Mouse (Mus musculus) kidney, adult 18-20 months (tissue): ENCODE measurements around the gene Plgrkt.
A peak's percentile ranks its signal among the peaks of the same experiment; 100 is the strongest.

Experiments used
- DNase-seq: peaks from one replicate; pipeline ENCODE4 v3.0.0; 2021

Plgrkt gene

DNA sequence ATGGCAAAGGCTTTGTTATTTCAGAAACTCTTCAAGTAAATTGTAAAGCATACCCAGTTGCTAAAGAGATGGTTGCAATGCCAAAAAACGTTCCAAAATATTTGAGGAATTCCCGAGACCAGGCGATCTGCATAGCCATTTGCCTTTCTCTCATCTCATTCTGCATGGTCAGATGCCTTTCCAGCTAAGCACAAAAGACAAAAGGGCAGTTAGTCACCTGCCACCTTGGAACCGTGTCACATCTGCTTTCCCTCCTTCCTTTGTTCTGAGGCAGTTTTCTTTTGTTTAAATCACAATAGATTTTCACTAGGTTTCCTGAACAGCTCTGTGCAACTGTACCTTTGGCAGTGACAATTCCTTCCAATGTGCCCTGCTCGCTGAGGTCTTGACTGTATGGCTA, 16.2 kb downstream of the Plgrkt start:
- DNase-seq = no peak

DNA sequence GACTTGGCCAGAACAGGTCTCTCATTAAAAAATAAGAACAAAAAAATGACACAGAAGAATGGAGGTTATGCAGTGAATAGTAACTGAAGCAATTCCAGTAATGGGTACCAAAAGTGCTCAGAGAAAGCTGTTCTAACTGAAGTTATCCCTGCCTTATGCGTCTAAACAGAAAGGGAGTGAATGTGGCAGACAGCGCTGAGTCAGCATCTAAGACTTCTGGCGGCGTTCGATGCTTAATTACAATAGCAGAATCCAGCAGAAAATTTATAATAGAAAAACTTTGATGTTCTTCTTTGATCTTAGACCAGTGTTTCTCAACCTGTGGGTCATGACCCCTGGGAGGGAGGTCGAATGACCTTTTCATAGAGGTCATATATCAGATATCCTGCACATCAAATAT, 21.6 kb downstream of the Plgrkt start:
- DNase-seq = no peak

DNA sequence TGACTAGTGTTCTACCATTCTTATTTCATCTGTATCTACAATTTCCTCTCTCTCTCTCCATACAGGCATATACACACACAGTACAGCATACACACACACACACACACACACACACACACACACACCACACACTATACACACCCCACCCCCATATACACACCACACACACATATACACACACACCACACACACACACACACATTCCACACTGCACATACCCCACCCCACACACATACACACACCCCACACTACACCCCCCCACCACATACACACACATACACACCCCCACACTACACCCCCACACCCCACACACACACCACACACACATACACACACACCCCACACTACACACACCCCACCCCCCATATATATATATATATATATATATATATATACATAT, 22.3 kb downstream of the Plgrkt start:
- DNase-seq = no peak

DNA sequence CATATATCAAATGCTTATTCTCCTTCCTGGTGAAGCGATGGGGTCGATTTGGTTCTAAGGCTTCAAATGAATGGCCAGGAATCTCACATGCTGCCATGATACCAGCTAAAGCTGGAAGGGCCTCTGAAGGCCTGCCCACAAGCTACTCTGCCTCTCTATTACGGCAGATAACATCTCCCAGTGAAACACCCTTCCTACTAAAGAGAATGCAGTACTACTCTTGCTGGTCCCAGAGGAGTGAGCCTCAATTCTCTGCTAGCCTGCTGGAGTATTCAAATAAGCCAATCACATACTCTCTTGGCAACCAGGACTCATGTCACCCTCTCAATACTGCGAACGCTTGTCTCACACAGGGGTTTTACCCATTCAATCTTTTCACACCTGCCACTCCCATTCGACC, 24.9 kb downstream of the Plgrkt start:
- no peak for DNase-seq

DNA sequence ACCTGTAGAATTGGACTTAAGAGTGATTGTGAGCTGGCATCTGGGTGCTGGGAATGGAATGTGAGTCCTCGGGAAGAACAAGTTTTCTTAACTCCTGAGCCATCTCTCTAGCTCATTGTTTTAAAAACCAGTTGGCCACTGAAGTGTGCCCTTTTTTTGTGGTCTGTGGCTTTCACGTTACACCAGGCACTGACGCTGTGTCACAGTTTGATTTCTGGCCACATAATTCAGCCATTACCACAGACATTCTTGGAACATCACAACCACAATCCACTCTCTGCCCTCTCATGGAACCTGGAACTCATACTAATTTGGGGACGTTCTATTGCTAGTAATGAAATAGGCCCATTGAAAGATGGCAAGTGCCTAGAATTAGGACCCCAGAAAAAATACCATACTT, 26.2 kb downstream of the Plgrkt start:
- no peak for DNase-seq

DNA sequence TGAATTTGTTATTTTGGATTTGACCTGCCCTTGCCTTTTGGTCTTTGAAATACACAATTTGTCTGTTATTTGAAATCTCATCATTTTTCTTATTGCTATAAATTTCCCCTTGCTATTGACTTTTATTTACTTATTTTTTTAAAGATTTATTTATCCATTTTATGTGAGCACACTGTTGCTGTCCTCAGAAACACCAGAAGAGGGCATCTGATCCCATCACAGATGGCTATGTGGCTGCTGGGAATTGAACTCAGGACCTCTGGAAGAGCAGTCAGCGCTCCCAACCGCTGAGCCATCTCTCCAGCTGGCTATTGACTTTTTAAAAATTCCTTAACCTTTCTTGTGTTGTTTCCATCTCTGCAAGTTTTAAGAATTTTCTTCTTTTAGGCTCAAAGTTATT, 30.6 kb downstream of the Plgrkt start:
- no peak for DNase-seq

DNA sequence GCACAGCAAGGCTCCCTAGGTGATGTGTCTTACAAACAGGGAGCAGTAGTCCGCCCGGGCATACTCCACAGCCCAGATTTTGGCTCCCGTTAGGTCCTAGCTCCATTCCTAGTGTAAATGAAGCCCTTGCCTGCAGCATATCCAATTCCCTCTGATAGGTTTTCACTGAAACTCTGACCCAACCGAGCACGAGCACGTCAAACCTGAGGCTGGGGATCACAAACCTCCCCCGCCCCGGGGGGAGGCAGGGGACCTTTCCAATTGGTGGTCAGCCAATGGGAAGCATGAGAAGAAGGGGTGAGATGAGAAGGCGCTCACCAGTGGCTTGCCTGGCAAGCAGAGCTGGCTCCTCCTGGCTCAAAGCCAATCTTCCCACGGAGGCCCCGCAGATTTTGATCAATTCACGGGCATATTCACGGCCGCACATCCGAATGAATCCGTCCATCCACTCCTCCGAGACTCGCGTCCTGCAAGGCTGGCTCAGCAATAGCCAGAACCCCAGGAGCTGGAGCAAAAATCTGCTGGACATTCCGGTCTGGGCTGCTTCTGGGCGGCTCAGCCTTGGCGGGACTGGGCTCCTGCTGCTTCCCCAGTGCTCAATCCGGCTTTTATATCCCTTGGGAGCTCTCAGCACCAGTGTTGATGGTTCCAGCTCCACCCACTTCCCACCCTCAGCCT, 33.0 kb downstream of the Plgrkt start, which contains the start of gene Rln1:
Rln1 (minus strand) TSS at position 603 of the 678 bp plus-strand sequence.
- DNase-seq = peak; percentile 61

DNA sequence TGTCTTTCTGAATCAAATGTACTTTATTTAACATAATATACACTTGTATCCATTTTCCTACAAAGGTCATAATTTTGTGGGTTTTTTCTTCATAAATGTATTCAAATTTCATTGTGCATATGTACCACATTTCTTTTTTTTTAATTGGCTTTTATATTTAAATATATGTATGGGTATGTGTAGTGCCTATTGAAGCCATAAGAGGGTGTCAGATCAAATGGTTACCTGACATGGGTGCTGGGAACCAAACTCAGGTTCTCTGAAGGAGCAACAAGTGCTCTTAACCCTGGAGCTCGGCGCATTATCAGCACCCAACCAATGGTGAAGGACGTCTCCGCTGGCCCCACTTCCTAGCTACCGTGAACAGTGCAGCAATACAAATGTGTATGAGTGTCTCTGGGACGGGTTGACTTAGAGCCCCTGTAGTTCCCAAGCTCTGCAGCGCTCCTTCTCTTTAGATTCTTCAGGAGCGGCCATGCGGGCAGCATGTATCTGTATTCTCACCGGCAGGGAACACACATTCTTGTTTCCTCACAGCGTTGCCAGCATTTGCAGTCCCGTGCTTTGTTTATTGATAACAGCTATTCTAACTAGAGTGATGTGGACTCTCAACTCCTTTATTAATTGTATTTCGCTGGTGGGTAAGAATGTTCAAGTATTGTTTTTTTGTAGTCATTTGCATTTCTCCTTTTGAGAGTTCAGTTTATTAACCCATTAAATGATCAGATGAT, 40.2 kb downstream of the Plgrkt start:
- no peak for DNase-seq

DNA sequence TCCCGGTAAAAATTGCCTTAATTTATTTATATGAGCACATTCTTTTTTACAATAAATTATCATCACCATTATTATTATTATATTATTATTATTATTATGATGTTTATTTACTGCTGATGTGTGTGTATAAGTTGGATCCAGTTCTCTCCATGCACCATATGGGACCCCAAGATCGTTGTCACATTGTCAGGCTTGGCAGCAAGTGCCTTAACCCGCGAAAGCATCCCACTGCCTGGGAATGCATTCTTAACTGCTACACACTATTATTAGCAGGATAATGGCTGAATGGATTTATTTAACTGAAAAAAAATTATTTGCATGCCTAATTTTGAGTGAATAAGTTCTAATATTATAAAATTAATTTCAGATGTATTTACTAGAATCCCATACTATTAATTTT, 40.8 kb downstream of the Plgrkt start:
- DNase-seq = no peak

DNA sequence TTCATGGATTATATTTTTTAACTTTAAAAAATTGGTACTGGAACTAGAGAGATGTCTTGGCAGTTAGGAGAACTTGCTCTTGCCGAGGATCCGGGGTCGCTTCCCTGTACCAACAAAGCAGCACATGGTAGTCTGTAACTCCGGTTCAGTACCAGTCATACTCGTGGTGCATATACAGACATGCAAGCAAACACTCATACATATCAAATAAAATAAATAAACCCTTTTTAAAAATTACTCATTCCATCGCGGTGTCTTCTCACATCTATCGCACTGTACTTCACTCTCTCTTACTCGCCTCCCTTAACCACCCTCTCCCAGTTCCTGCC, 41.4 kb downstream of the Plgrkt start:
- DNase-seq = no peak

DNA sequence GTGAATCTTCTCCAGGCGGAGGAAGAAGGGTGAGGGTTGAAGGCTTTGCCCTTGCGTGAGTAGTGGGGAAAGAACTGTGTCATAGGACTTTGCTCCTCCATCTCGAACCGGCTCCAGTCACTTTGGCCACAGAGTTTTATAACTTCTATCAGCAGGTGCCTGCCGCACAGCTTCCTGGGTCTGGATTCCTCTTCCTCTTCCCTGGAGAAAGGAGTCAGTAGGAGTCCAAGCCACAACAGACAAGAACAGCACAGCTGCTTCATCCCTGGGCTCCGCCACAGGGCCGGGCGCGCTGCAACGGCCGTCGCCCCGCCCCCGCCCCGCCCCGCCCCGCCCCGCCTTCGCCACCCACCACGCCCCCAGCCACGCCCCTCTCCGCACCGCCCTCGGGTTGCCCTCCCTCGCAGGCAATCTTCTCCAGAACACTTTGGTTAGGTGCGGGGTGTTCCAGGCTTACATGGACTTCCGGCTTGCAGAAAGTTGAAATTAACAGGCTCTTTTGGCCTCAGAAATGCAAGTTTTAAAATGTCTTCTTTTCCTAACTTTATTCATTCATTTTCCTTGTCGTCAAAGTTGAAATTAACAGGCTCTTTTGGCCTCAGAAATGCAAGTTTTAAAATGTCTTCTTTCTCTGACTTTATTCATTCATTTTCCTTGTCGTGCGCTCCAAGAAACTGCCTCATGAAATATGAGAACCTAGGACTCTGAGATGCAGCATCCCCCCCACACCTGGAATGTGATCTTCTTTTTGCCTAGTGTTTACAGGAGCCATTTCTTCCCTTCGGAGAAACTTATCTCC, 41.9 kb downstream of the Plgrkt start, which contains the start of gene Insl6:
Insl6 (minus strand) TSS at position 304 of the 799 bp plus-strand sequence.
- peak; percentile 74 for DNase-seq

DNA sequence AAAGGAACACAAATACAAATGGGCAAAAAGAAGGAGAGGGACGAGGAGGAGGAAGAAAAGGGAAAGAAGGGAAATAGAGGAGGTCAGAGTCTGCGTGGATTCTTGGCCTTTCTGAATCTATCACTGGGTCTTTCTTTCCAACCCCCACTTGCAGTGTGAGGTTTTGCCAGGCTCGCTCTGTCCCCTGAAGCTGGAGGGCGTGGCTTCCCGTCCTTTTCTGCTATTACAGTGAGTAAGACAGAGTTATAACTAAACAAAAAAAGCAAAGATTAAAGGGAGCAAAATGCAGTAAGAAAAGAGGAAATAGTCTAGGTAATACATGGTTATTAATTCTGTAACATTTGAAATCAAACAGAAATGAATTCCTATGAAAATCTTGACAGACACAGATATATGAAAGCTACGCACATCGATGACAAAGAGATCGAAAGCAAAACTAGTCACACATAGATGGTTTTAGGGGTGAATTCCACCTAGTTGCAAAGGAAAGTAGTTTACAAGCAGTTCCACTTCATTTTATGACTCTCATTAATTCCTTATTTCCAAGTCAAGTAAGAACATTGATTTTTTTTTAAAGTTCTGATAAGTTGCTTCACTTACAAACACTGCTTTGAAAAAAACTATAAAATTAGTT, 43.7 kb downstream of the Plgrkt start:
- DNase-seq = no peak

DNA sequence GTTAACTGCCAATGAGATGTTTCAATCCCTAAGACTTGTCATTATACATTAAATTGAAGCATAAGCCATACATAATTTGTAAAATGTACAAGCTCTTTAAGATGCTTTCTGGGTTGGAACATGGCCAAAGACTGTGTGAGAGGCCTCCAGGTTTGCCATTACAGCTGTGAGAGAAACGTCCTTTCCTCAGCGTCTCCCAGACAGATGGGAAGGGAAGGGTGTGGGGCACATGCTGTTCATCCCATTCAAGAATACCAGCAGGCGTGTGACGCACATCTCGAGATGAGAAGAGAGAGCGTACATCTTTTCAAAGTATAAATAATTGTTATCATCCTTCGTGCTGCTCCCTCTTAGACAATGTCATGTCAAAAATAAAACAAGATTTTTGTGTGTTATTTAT, 54.5 kb downstream of the Plgrkt start:
- DNase-seq = no peak

DNA sequence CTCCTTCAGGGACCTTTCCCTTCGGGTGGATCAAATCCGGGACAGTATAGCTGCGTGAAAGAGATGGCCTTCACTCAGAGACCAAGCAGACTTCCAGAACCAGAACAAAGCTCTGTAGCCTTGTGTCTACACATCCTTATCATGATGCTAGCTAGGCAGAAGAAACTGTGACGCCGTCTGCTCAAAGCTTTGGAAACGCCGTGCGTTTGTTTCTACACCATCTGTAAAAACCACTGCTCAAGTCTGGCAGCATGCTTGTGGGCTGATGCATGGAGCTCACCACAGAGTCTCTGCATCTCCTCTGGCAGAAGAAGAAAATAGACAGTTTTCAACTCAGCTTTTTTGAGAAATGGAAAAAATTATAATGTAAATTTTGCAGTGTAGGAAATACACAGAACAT, 55.4 kb downstream of the Plgrkt start:
- DNase-seq = no peak

DNA sequence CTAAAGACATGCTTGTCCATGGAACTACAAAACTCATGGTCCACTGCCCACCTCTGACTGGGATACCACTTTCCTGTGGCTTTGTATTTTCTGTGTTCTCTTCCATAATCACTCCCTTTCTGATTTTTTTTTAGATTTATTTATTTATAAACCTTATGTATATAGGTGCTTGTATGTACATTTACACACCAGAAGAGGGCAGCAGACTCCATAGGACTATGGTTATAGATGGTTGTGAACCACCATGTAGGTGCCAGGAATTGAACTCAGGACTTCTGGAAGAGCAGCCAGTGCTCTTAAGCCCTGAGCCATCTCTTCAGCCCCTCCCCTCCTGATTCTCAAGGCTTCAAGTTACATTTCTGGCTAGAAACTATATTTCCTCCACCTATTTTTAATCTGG, 58.4 kb downstream of the Plgrkt start:
- DNase-seq = no peak

DNA sequence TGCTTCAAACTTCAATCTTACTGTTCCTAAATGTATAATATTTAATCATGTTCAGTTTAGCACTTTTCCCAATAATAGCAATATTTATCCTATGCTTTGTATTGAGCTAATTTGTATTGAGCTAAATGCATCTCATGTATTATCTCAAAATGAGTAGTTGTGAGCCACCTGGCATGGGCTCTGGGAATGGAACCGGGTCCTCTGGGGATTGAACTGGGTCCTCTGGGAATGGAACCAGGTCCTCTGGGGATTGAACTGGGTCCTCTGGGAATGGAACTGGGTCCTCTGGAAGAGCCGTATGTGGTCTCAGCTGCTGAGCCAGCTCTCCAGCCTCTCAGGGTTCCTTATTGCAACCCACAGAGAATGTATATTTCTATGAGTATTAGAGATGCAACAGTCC, 65.1 kb downstream of the Plgrkt start:
- DNase-seq = no peak

DNA sequence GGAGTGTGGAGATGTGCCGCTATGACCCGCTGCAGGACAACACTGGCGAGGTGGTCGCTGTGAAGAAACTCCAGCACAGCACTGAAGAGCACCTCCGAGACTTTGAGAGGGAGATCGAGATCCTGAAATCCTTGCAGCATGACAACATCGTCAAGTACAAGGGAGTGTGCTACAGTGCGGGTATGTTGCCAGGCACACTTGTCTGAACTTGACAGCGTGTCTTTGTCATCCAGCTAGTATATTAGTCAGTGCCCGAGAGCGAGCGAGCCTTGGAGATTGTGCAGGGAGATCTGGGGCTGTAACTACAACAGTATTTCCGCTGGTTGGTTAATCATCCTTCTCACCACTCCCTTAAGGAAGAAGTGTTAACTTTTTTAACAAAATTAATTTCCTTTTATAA, 66.3 kb downstream of the Plgrkt start:
- no peak for DNase-seq
